Mouse (Mus musculus): ENCODE measurements around the gene Olfr1228. TPM values are rescaled to one million over a fixed set of nuclear protein-coding genes. Genes with fewer than 3 reads are reported as not detected.

Olfr1228 gene
- not detected in 4 replicates for total RNA-seq (2023; ENCODE audit: inconsistent age)

GRCm38 (mm10) chr2:89253962-89254361 is at the start of gene Olfr1228:
Gene Olfr1228 (minus strand): TSS chr2:89254062.

DNA sequence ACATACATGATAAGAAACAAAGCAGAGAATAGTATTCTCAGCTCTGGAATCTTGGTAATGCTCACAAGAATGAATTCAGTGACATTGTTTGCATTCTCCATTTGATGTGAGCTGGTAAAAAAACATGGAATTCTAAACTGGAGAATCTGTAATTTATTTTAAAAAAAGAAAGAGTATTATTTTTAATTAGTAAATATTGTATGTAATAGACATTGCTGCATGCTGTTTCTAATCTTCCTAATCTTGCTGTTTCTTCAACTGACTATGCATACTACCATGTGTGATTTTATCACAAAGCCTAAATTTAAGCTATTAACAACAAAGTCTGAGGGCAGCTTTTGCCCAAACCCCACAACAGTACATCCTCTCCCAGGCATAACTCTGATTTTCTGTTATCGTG is 43.3 kb upstream of the Olfr1228 start, which contains the start of gene Olfr1230:
Gene Olfr1230 (minus strand): TSS at position 101 of the 400 bp plus-strand sequence.

GRCm38 (mm10) chr2:89287914-89288313 is 34.1 kb upstream of the Olfr1228 start, which contains the start of gene Olfr1229:
Gene Olfr1229 (minus strand): TSS chr2:89288014.

GRCm38 (mm10) chr2:89199948-89200347 is 53.9 kb downstream of the Olfr1228 start, which contains the start of gene Olfr1226:
Gene Olfr1226 (minus strand): TSS chr2:89200048.

Other genes with a start within 250 kb of the Olfr1228 start
- not detected in 4 replicates for gene Olfr1215, start 247.1 kb downstream of the Olfr1228 start, total RNA-seq (2023; ENCODE audit: inconsistent age)
- not detected in 4 replicates for gene Olfr1216, start 235.7 kb downstream of the Olfr1228 start, total RNA-seq (2023; ENCODE audit: inconsistent age)
- gene Olfr1217, start 222.0 kb downstream of the Olfr1228 start, total RNA-seq (2023; ENCODE audit: inconsistent age) = not detected in 4 replicates
- not detected in 4 replicates for gene Olfr1218, start 192.9 kb downstream of the Olfr1228 start, total RNA-seq (2023; ENCODE audit: inconsistent age)
- gene Olfr1219, start 170.5 kb downstream of the Olfr1228 start, total RNA-seq (2023; ENCODE audit: inconsistent age) = not detected in 4 replicates
- gene Olfr1220, start 147.2 kb downstream of the Olfr1228 start, total RNA-seq (2023; ENCODE audit: inconsistent age) = not detected in 4 replicates
- not detected in 4 replicates for gene Olfr1221, start 136.8 kb downstream of the Olfr1228 start, total RNA-seq (2023; ENCODE audit: inconsistent age)
- gene Olfr1222, start 121.0 kb downstream of the Olfr1228 start, total RNA-seq (2023; ENCODE audit: inconsistent age) = not detected in 4 replicates
- gene Olfr1223, start 102.5 kb downstream of the Olfr1228 start, total RNA-seq (2023; ENCODE audit: inconsistent age) = not detected in 4 replicates
- gene Olfr1224-ps1, start 90.0 kb downstream of the Olfr1228 start, total RNA-seq (2023; ENCODE audit: inconsistent age) = not detected in 4 replicates
- gene Olfr1225, start 79.4 kb downstream of the Olfr1228 start, total RNA-seq (2023; ENCODE audit: inconsistent age) = not detected in 4 replicates
- gene Olfr1226, start 54.0 kb downstream of the Olfr1228 start, total RNA-seq (2023; ENCODE audit: inconsistent age) = not detected in 4 replicates
- not detected in 4 replicates for gene Olfr1229, start 34.0 kb upstream of the Olfr1228 start, total RNA-seq (2023; ENCODE audit: inconsistent age)
- not detected in 4 replicates for gene Olfr1230, start 43.2 kb upstream of the Olfr1228 start, total RNA-seq (2023; ENCODE audit: inconsistent age)
- gene Olfr1231, start 53.0 kb upstream of the Olfr1228 start, total RNA-seq (2023; ENCODE audit: inconsistent age) = not detected in 4 replicates
- gene Olfr1232, start 75.6 kb upstream of the Olfr1228 start, total RNA-seq (2023; ENCODE audit: inconsistent age) = not detected in 4 replicates
- gene Olfr1233, start 88.3 kb upstream of the Olfr1228 start, total RNA-seq (2023; ENCODE audit: inconsistent age) = not detected in 4 replicates
- gene Olfr1234, start 110.8 kb upstream of the Olfr1228 start, total RNA-seq (2023; ENCODE audit: inconsistent age) = not detected in 4 replicates
- 0.09 TPM in 1 of 4 replicates, not detected in the others for gene Olfr1238, start 155.6 kb upstream of the Olfr1228 start, total RNA-seq (2023; ENCODE audit: inconsistent age)
- not detected in 4 replicates for gene Olfr1239, start 166.3 kb upstream of the Olfr1228 start, total RNA-seq (2023; ENCODE audit: inconsistent age)
- not detected in 4 replicates for gene Olfr1240, start 188.9 kb upstream of the Olfr1228 start, total RNA-seq (2023; ENCODE audit: inconsistent age)
- gene Olfr1241, start 233.1 kb upstream of the Olfr1228 start, total RNA-seq (2023; ENCODE audit: inconsistent age) = not detected in 4 replicates
- gene Olfr1242, start 244.3 kb upstream of the Olfr1228 start, total RNA-seq (2023; ENCODE audit: inconsistent age) = not detected in 4 replicates

All from B cell, adult (primary cell).